Mouse (Mus musculus) 3134 (cell line): ENCODE data around the gene Alyref.

Experiments
- DNase-seq: peaks from one replicate; pipeline ENCODE4 v3.0.0-alpha.2; 2011; ENCODE audit warnings: low spot score; ENCODE audit not compliant: insufficient read length; ENCODE audit errors: extremely low read depth

Alyref gene

DNA sequence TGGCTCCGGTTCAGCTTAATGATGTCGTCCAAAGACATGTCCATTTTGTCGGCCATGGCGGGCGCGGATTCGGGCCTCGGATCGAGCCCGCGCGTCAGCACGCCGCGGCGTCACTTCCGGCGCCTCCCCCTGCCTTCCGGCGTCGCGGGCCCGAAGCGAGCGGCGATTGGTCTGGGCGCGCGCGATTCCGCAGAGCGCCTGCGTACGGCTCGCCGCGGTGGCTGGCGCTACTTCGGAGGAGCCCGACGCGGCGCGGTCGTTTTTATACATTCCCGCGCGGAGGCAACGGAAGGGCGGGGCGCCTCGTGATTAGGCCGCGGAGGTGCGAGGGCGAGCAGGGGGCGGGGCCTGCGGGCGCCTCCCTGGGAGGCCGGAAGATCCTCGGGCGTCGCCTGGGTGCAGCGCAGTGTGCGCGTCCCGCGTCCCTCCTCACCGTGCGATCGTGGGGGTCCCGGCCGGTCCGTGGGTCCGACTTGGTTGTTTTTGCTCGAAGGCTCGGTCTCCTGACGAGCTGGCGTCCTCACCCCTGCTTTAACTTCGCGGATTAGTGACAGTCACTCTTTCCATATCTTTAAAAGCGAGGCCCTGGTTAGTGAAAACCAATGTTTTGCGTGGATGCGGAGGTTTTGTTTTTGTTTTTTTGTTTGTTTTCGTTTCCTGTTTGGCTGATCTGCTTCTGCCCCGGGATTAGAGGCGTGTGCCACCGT lies at the start of gene Alyref, which contains the start of gene Anapc11:
TSS of gene Alyref (minus strand) at position 83 of the 707 bp plus-strand sequence.
TSS of gene Anapc11 (plus strand) at position 139 of the 707 bp plus-strand sequence.
- peak; percentile 98 for DNase-seq

DNA sequence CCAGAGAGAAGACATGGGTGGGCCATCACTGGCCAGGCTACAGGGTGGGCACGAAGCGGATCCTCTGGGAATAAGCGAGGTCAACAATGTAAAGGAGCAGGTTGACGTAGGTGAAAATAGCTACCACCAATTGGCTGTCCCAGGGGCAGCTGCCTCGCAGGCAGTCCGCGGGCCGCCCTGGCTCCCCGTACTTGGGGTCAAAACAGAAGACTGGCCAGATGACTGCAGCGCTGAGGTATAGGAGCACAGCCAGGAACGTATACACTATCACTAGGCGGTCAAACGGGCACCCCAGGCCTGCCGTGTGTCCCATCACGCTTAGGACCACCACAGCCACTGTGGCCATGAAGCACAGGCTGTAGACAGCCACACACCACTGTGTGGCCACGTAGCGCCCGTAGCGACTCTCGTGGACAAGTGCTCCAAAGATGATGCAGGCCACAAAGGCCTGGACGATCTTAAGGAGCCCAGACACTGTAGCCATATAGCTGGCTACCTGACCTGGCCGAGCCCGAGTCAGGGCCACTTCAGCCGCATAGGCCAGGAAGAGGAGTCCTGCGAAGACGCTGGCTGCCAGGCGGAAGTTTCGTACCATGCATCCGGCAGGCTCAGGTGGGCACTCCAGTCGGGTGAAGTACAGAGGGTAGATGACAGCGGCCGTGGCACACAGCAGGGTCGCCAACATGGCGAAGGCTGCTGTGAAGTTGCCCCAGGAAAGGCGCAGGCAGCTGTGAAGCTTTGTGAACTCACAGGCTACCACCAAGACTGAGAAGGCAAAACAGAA lies 49.1 kb upstream of the Alyref start:
- DNase-seq: no peak

DNA sequence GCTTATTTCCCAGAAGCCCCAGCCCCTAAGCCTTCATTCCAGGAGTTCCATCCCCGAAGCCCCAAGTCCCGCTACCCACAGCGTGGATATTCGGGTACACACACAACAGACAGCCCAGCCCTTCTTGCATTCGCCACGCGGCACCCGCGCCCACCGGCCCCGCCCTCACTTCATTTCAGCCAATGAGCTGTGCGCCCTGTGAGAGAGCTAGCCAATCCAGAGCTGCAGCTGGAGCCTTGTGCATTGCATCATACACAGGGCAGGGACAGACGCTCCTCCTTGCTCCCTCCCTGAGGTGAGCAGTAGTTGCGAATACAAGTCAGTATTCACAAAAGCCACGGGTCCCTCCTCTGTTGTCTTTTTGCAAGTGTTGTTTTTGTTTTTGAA lies 45.4 kb upstream of the Alyref start, which contains the start of gene Pycr1:
TSS of gene Pycr1 (minus strand) at position 169 of the 387 bp plus-strand sequence.
- peak; percentile 97 for DNase-seq

DNA sequence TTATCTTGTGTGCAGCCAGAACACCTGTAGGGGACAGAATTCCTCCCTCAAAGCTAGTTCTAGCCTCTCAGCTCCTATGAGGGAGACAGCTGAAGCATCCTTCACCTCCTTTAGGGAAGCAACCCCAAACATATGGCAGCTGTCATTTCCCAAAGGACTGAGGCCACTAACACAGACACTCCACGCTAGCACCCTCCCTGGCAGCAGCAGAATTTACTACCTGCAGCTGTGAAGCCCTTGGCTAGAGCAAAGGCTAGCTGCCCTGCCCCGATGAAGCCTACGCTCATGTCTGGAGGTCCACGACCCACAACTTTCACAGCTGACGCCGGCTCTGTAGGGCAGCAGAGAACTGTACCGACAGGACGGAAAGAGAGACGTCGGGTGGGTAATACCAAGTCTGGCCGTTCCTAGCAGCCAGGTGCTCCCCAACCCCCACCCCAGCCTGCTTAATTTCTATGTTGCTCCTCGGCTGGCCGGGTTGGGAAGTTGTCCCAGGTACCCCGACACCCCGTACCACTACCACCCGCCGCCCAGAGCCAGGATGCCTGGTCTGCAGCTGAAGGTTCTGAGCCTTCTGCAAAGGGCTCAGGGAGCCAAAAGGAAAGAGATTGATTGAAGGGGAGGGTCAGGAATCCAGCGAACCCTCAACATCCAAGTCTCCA lies 44.9 kb upstream of the Alyref start:
- DNase-seq: no peak

DNA sequence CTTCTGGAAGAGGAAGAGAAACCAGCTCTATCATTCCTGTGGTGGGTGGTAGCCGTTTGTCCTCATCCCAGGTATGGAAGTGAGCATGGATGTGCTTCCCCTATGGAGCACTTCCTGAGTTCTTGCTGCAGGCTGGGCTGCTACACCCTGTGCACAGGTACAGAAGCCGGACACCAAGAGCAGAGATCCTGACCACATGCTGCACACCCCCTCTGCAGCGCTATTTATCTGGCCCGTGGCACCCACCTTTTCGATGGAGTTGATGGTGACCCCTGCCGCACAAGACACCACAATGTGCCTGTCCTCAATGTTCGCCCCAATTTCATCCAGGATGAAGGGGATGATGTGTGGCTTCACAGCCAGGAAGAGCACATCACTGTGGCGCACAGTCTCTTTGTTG lies 43.7 kb upstream of the Alyref start:
- no peak for DNase-seq

DNA sequence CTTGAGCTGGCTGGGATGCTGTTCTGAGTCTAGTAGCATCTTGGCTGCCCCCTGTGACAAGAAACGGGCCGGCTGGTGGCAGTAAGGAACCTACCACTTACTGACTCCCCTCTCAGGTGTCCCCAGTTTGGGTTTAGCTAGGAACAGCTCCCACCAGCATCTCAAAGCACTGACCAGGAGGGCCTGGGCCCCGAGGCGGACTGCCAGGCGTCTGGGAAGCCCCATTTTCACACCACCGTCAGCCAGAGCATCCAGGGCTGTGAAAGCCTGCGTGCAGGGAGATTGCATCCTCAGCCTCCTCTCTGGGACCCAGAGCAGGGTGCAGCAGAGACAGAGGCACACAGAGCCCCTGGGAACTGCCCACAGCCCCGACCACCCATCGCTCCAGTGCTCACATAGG lies 43.1 kb upstream of the Alyref start:
- DNase-seq: no peak

- no peak for DNase-seq
These were observed 36.6 kb upstream of the Alyref start for GRCm38 (mm10) chr11:120634810-120635209.

GRCm38 (mm10) chr11:120633520-120634343 lies 35.6 kb upstream of the Alyref start, which contains the start of gene Mafg:
TSS of gene Mafg (minus strand) at chr11:120633600.
- DNase-seq: peak; percentile 99

DNA sequence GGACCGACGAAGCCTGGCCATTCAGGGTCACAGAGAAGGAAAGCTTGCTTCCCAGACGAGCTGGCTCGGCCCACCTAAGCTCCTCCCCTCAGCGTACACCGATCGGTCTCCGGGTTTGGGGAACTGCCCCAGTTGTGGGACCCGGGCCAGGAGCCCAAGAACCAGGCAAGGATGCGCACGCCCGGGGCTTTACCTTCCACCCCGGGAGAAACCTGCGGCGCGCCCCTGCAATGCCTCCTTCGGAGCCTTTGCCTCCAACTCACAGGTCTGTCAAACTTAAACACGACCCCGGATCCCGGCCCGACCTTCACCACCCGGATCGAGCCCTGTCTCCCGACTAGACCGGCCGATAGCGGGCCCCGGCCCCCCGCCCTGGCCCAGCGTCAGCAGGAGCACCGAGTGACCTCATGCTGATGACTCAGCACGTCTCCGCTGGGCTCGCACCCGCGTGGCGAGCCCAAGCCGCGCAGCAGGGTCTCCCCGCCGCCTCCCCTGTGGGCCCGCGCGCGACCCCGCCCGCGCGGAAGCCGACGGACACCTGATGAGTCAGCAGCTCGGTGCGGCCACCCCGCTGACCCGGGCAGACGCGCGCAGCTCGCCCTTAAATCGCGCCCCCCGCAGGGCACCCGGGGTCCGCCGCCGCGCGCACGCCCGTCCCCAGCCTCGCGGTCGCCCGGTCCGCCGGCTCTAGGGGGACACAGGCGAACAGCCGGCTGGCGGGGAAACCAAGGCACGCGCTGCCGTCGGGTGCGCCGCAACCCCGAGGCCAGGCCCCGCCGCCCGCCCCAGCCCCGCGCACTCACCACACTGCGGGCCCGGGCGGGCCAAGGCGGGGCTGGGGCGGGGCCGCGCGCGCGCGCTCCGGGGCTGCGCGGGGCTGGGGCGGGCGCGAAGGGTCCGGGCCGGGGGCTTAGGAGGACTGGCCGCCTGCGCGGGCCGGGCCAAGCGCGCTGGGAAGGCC lies 34.7 kb upstream of the Alyref start:
- DNase-seq: peak; percentile 89

DNA sequence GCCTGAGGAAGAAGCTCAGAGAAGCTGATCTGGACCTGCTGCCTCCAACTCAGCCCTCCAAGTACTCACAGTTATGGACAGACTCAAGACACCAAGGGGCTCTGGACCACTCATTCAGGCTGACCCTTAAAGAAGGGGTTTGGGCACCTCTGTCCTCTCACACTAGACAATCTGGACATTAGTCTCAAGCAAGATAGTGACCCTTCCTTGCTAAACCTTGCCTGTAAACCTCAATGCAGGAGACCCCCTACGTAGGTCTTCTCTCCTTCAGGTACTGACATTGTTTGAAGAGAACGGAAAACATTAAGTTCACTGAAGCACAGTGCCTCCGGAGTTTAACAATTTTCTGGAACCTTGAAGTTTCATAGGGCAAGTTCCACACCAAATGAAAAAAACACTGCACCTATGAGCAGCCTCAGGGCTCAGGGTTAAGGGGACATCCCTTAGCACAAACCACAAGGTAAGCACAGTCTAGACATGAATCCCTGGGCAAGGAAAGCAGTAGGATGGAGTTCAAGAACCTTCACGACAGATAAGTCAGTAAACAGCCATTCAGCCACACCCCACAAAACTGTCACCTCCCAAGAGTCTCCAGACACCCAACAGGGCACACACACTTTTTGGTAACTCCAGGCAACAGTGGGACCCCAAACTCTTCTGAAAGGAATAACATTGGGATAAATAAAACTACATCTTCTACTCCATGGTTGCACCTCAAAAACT lies 33.7 kb upstream of the Alyref start:
- DNase-seq: no peak

DNA sequence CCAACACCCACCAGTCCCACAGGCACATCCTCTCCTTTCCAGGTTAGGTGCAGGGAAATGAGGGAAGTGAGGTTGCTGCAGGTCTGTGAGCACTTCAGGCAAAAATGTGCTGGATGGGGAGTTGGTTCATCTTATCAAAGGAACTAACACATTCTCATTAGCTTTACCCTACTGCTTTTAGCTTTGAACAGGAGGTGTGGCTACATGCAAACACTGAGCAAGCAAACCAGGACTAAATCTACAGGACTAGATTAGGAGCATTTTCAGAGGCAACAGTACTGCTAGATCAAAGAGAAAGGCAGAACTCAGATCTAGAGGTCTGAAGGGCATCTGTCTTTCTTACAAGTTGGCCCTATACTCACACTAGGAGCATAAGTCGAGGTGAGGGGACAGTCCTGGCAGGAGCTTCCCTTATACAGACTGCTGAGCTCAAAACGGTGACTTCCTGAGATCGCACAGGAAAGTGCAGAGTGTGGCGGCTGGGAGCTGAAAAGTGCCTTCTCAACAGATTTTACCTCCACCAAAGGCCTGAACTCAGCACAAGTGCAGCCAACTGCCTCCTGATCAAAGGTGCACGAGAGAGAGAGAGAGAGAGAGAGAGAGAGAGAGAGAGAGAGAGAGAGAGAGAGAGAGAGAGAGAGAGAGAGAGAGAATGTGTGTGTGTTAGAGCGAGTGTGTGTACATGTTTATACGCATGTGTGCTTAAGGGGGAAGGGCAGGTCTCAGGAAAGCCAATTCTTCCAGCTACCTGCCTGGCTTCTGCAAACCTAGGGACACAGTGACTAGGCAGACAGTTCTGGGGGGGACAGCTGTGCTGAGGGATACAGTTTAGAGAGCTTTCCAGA lies 32.9 kb upstream of the Alyref start:
- no peak for DNase-seq

DNA sequence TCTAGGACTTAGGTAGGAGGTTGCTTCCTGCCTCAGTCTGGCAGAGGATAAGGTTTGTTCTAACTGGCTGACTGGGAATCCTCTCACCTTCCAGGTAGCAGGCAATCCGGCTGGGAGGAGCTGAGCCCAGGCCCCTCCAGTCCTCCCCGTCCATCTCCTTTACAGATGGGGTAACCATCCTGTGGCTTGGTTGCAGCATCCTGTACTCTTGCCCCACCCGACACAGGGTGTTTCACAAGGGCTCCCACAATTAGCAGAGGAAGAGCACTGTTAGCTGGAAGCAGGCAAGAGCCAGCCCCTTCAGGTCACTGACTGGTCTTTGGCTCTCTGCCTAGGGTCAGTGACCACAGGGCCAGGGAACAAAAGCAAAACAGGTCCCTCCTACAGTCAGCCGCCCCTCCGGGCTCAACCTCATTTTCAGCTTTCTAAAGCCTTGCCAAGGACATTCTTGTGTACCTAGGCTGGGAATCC lies 32.3 kb upstream of the Alyref start:
- DNase-seq: peak; percentile 70

- peak; percentile 57 for DNase-seq
These were observed 31.7 kb upstream of the Alyref start for GRCm38 (mm10) chr11:120629911-120630310.

DNA sequence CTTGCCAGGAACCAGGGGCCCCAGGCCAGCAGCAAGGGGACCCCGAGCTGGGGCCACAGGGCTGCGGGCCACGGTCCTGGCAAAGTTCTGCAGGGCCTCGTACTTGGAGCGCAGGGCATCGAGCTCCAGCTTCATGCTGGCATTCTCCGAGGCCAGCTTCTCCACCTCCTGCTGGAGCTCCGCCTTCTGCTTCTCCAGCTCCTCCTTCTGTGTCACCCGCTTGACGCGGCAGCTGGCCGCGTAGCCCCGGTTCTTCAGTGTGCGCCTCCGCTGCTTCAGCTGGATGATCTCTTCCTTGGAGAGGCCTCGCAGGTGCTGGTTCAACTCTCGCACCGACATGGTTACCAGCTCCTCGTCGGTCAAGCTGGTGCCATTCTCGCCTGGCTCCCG lies 31.2 kb upstream of the Alyref start:
- peak; percentile 63 for DNase-seq

GRCm38 (mm10) chr11:120628601-120629340 lies 30.6 kb upstream of the Alyref start:
- no peak for DNase-seq

DNA sequence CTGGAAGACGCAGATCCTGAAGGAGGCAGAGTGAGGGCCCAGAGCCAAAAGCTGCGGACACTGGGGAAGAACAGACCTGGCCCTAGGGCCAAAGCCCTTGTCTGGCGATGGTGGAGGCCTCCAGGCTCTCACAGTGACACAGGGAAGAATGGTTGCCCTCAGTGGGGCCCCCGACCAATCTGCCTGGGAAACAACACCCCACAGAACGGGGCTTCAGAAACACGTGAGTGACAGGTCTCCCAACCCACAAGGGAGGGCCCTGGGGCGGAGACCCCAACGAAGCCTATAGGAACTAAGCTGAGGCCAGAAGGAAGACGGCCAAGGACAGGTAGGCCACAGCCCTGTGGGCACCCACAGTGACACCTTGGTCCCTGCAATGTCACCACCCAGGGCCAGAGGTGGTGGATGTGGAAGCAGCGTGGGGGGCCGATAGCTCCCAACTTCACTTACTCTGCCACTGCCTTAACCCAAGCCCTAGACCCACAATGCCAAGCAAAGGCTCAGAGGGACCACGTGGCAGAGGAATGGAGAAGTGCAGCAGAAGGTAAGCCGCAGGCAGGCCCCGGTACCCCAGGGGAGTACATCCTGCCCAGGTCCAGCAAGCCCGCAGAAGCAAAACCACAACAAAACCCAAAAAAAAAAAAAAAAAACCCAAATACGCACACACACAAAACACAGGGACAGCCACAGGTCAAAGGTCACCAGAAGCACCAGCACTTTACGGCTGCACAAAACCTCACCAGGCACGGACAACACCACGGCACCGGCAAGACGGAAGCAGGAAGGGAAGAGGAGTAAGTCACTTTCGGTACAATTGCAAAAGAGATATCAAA lies 29.5 kb upstream of the Alyref start:
- DNase-seq: no peak
